8 mouse cellular contexts compared by ENCODE assay signal in the genomic region with DNA sequence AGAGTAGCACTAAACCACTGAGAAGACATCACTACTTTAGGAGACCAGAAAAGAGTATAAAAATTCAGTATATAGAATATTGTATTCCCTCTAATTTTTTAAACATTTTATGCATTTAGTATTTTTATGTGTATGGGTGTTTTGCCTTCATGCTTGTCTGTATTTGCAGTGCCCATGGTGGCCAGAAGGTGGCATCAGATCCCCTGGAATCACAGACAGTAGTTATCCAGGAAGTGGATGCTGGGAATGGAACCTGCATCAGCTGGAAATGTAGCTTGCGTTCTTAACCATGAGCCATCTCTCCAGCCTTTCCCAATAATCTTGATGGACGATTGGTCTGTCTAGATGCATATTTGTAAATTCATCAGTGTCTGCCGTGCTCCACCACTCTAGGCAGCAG. TPM values are rescaled to one million over a fixed set of nuclear protein-coding genes. Genes with fewer than 3 reads are reported as not detected.
DNase-seq lines count a peak whose midpoint lies in the region; ATAC-seq and TF ChIP-seq lines count a peak whose summit lies in the region.

No protein-coding gene starts in this region.

- no peak overlapping the region for H3K4me3 ChIP-seq in heart, adult 2 months
- H3K4me3 ChIP-seq in heart, embryonic 11.5 days (ENCODE audit: low read depth, low read length) = no peak overlapping the region

- H3K4me1 ChIP-seq in heart, adult 2 months (ENCODE audit: control insufficient read depth, insufficient read depth, low read length) = no peaks in the 10 kb centered on the region
- H3K4me1 ChIP-seq in heart, embryonic 11.5 days (ENCODE audit: control insufficient read depth, insufficient read depth, low read length) = no peaks in the 10 kb centered on the region

- DNase-seq in heart, adult 2 months = peak; percentile 37 to 57
- DNase-seq in urinary bladder, postnatal 36 days (ENCODE audit: low spot score in 2 of 2) = peak; percentile 11 to 35
- no peak for DNase-seq in urinary bladder, postnatal 10 days (ENCODE audit: low spot score)
- peak; percentile 53 for DNase-seq in c-Kit-positive CD71-positive TER-119-negative erythroid progenitor cells, embryonic 14.5 days (ENCODE audit: low read depth)
- DNase-seq in kidney, adult 18-20 months = peak; percentile 74
- DNase-seq in lung, postnatal 4 days = peak; percentile 37 to 66
- DNase-seq in thymus, postnatal 4 days = peak; percentile 74

- no peaks in the 10 kb centered on the region for H3K79me2 ChIP-seq in heart, adult 2 months (replicated peaks; ENCODE audit: control insufficient read depth, insufficient read depth, low read length)

- peak; percentile 83 for TF ChIP-seq CTCF in heart, adult 2 months (IDR thresholded peaks at IDR 0.05)

- no peaks in the 10 kb centered on the region for H3K9me3 ChIP-seq in heart, embryonic 11.5 days (replicated peaks; ENCODE audit: control insufficient read depth, low read length)

- H3K4me2 ChIP-seq in heart, embryonic 11.5 days = no peak overlapping the region

- H3K9ac ChIP-seq in heart, adult 2 months (ENCODE audit: low read depth, low read length) = no peak overlapping the region
- H3K9ac ChIP-seq in heart, embryonic 11.5 days (ENCODE audit: low read depth, low read length) = no peak overlapping the region

- intact Hi-C loops in heart, adult 2 months (cut with DNase I) = no loop called here

- no peak for TF ChIP-seq EP300 in heart, adult 2 months (IDR thresholded peaks at IDR 0.05; ENCODE audit: insufficient read depth, low read depth, low read length)

- no peaks in the 10 kb centered on the region for H3K36me3 ChIP-seq in heart, adult 2 months (ENCODE audit: control insufficient read depth, insufficient read depth, low read length)
- peaks cover 46% of the 10 kb centered on the region for H3K36me3 ChIP-seq in heart, embryonic 11.5 days (ENCODE audit: control insufficient read depth, insufficient read depth, low read length)

- ATAC-seq in heart, embryonic 11.5 days (replicated peaks; ENCODE audit: insufficient number of reproducible peaks, low FRiP score, low TSS enrichment) = no peak

- WGBS in heart, adult 2 months = 81% methylated on average over 3 of the region's 3 CpGs
- WGBS in heart, embryonic 11.5 days (ENCODE audit: insufficient replicate concordance) = 70% methylated on average over 3 of the region's 3 CpGs

- H3K27me3 ChIP-seq in heart, adult 2 months (ENCODE audit: control insufficient read depth, insufficient read depth, low read length) = no peaks in the 10 kb centered on the region
- no peaks in the 10 kb centered on the region for H3K27me3 ChIP-seq in heart, embryonic 11.5 days (ENCODE audit: control insufficient read depth, insufficient read depth, low read length)

- H3K27ac ChIP-seq in heart, adult 2 months = no peak overlapping the region
- H3K27ac ChIP-seq in heart, embryonic 11.5 days (ENCODE audit: low read depth, low read length) = no peak overlapping the region

- TF ChIP-seq POLR2A in heart, adult 2 months (IDR thresholded peaks at IDR 0.05; ENCODE audit: insufficient read depth, low read depth, low read length) = no peak

RNA-seq across cellular contexts. Expression of a gene that starts 8.2 kb away (rescaled TPM):
- 10 to 100 TPM; 19.1 to 21.0 TPM for total RNA-seq in heart, adult 2 months (2021)
- 14.9 and 26.0 TPM in 2 replicates for polyA plus RNA-seq in heart, adult 2 months (2012; rRNA removed)
- 59.1 and 67.4 TPM in 2 replicates for polyA plus RNA-seq in heart, embryonic 11.5 days (2014; fragmentation: Nextera tagmentation; extraction: Ambion mirVana)

RNA-seq across cellular contexts. Expression of a gene that starts 8.3 kb away (rescaled TPM):
- total RNA-seq in heart, adult 2 months (2021) = 10 to 100 TPM; 13.4 to 14.9 TPM
- polyA plus RNA-seq in heart, adult 2 months (2012; rRNA removed) = 9.2 and 12.2 TPM in 2 replicates
- 23.4 and 26.6 TPM in 2 replicates for polyA plus RNA-seq in heart, embryonic 11.5 days (2014; fragmentation: Nextera tagmentation; extraction: Ambion mirVana)
